Mouse (Mus musculus): ENCODE measurements around the gene Gsk3b. TPM values are rescaled to one million over a fixed set of nuclear protein-coding genes. Genes with fewer than 3 reads are reported as not detected.

The Gsk3b gene
- polyA plus RNA-seq, 1 experiment from 2014 or later: 37.2 TPM

DNA sequence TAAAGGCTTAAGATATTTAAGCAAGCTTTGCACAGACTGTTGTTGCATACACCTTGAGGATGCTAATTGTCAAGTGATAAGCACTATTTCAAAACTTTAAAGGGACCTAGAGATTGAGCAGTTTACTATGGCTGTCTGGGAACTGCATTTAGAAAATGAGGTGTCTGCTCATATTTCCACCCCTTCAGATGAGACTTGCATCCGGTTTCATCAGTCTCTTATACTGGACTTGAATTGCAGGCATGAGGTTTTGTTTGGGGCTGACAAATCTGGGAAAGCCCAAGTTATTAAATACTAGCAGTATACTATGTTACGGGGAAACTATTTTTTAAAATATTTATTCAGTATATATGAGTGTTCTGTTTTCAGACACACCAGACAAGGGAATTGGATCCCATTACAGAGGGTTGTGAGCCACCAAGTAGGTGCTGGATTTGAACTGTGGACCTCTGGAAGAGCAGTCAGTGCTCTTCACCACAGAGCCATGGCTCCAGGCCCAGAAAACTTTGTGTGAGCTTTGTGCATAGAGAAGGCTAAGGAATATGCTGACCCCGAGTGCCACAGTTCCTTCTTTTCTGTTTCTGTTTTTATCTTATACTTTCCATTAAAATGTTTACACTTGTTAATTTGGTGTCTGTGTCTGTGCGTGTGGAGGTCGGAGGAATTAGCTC lies 6.5 kb downstream of the Gsk3b start:
- Histone ChIP-seq H3K4me2 (ENCODE audit: low read depth, low read length) (no peak overlapping the region), H3K9ac (ENCODE audit: low read length) (no peak overlapping the region)

DNA sequence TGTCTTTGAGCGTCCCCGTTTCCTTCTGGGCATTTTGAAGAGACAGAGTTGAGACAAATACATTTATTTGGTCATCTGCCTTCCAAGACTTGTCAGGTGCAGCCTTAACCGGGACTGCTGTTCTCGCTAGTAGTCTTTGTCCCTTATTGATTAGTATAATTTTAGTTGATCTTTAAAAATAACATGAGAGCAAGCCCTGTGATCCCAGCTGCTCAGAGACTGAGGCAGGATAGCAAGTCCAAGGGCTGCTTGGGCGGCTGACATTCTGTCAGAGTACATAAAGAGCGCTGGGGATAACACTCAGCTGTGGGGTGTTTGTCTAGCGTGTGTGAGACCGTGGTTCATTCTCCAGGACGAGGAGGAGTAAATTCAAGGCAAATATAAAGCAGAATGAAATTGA lies 8.7 kb downstream of the Gsk3b start:
- WGBS: 76% methylated on average over 9 of the region's 9 CpGs
- no peak overlapping the region for H3K4me3 ChIP-seq (ENCODE audit: low read length)
- peaks cover 5% of the 10 kb centered on the region; the same call in 1 of the 2 replicates for H3K9me3 ChIP-seq (replicated peaks; ENCODE audit: control insufficient read depth, low read length)
- H3K4me1 ChIP-seq (ENCODE audit: control insufficient read depth, insufficient read depth, low read length): peaks cover 29% of the 10 kb centered on the region
- H3K27me3 ChIP-seq (ENCODE audit: control insufficient read depth, insufficient read depth, low read length): no peaks in the 10 kb centered on the region
- no peak overlapping the region for H3K27ac ChIP-seq (ENCODE audit: low read length)
- H3K9ac ChIP-seq (ENCODE audit: low read length): no peak overlapping the region
- H3K4me2 ChIP-seq (ENCODE audit: low read depth, low read length): no peak overlapping the region
- peaks cover 7% of the 10 kb centered on the region for H3K36me3 ChIP-seq (ENCODE audit: control insufficient read depth, insufficient read depth)
- ATAC-seq (replicated peaks; ENCODE audit: extremely low read depth, insufficient read depth, low FRiP score): no peak

More for the DNA sequence above, 6.5 kb downstream of the Gsk3b start:
- Histone ChIP-seq H3K4me1 (ENCODE audit: control insufficient read depth, insufficient read depth, low read length) (peaks cover 29% of the 10 kb centered on the region), H3K27me3 (ENCODE audit: control insufficient read depth, insufficient read depth, low read length) (no peaks in the 10 kb centered on the region), H3K4me3 (ENCODE audit: low read length) (no peak overlapping the region), H3K9me3 (replicated peaks; ENCODE audit: control insufficient read depth, low read length) (peaks cover 4% of the 10 kb centered on the region; the same call in 1 of the 2 replicates), H3K27ac (ENCODE audit: low read length) (no peak overlapping the region), H3K36me3 (ENCODE audit: control insufficient read depth, insufficient read depth) (peaks cover 6% of the 10 kb centered on the region)
- ATAC-seq (replicated peaks; ENCODE audit: extremely low read depth, insufficient read depth, low FRiP score): no peak
- WGBS: 62% methylated on average over 5 of the region's 5 CpGs

DNA sequence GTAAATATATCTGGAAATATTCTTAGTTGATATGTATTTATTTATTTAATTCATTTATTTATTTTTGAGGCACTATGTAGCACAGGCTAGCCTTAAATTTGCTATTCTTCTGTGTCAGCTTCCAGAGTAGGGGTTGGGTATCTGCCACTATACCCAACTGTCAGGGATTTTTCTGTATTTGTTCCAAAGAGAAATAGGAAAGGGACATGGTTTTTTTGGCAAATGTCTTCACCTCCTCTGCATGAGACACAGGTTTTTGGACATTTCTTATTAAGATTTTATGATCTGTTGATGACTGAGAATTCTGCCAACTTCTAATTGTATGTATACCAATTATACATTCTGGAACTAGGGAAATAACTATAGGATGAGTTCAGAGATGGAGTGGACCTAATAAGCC lies 10.5 kb downstream of the Gsk3b start:
- H3K27ac ChIP-seq (ENCODE audit: low read length): no peak overlapping the region
- H3K9me3 ChIP-seq (replicated peaks; ENCODE audit: control insufficient read depth, low read length): peaks cover 5% of the 10 kb centered on the region; the same call in 1 of the 2 replicates
- H3K4me1 ChIP-seq (ENCODE audit: control insufficient read depth, insufficient read depth, low read length): peaks cover 15% of the 10 kb centered on the region

DNA sequence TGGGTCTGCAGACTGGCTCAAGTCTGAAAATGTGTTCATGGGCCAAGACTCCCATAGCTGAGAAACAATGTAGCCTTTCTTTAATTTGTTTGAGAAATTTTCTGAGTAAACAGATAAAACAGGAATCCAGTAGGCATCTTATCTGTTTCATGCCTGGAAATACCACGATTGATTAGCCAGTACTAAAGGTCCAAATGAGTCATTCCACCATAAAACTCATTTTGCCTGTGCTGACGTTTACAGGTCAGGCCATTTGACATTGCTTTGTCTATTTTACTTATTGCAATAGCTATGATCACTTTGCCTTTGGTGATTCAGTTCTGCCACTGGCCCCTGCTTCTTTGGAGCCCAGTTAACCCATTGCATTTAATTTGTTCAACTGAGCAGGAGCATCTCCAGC lies 11.8 kb downstream of the Gsk3b start:
- Histone ChIP-seq H3K27me3 (ENCODE audit: control insufficient read depth, insufficient read depth, low read length) (no peaks in the 10 kb centered on the region), H3K4me3 (ENCODE audit: low read length) (no peak overlapping the region), H3K4me1 (ENCODE audit: control insufficient read depth, insufficient read depth, low read length) (peaks cover 9% of the 10 kb centered on the region), H3K4me2 (ENCODE audit: low read depth, low read length) (no peak overlapping the region), H3K27ac (ENCODE audit: low read length) (no peak overlapping the region), H3K36me3 (ENCODE audit: control insufficient read depth, insufficient read depth) (peaks cover 7% of the 10 kb centered on the region), H3K9ac (ENCODE audit: low read length) (no peak overlapping the region), H3K9me3 (replicated peaks; ENCODE audit: control insufficient read depth, low read length) (peaks cover 5% of the 10 kb centered on the region; the same call in 1 of the 2 replicates)
- no peak for ATAC-seq (replicated peaks; ENCODE audit: extremely low read depth, insufficient read depth, low FRiP score)
- WGBS: 63% methylated on average over 2 of the region's 2 CpGs

More for the DNA sequence above, 10.5 kb downstream of the Gsk3b start:
- H3K9ac ChIP-seq (ENCODE audit: low read length): no peak overlapping the region
- no peak for ATAC-seq (replicated peaks; ENCODE audit: extremely low read depth, insufficient read depth, low FRiP score)
- peaks cover 7% of the 10 kb centered on the region for H3K36me3 ChIP-seq (ENCODE audit: control insufficient read depth, insufficient read depth)
- H3K4me3 ChIP-seq (ENCODE audit: low read length): no peak overlapping the region
- no peak overlapping the region for H3K4me2 ChIP-seq (ENCODE audit: low read depth, low read length)
- H3K27me3 ChIP-seq (ENCODE audit: control insufficient read depth, insufficient read depth, low read length): no peaks in the 10 kb centered on the region

DNA sequence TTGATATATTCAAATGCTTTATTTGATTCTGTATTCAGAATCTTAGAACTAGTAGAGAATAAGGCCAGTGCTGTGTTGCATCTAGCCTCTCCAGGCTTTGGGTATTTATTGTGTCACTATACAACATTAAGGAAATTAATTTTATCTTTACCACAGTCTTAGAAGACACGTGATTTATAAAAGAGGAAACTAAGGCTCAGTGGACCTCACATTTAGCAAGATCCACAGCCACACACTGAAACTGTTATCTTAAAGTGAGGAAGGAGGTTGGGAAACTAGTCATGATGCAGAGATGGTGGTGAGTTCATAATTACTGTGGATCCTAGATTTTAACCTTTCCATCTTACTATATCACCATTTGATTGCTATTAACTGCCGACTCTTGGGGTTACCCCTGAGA lies 16.7 kb downstream of the Gsk3b start:
- Histone ChIP-seq H3K36me3 (ENCODE audit: control insufficient read depth, insufficient read depth) (peaks cover 3% of the 10 kb centered on the region), H3K9me3 (replicated peaks; ENCODE audit: control insufficient read depth, low read length) (no peaks in the 10 kb centered on the region), H3K4me3 (ENCODE audit: low read length) (no peak overlapping the region), H3K4me2 (ENCODE audit: low read depth, low read length) (no peak overlapping the region), H3K4me1 (ENCODE audit: control insufficient read depth, insufficient read depth, low read length) (peaks cover 24% of the 10 kb centered on the region), H3K27ac (ENCODE audit: low read length) (no peak overlapping the region), H3K27me3 (ENCODE audit: control insufficient read depth, insufficient read depth, low read length) (no peaks in the 10 kb centered on the region), H3K9ac (ENCODE audit: low read length) (no peak overlapping the region)
- ATAC-seq (replicated peaks; ENCODE audit: extremely low read depth, insufficient read depth, low FRiP score): no peak
- WGBS: 56% methylated on average over 2 of the region's 2 CpGs

DNA sequence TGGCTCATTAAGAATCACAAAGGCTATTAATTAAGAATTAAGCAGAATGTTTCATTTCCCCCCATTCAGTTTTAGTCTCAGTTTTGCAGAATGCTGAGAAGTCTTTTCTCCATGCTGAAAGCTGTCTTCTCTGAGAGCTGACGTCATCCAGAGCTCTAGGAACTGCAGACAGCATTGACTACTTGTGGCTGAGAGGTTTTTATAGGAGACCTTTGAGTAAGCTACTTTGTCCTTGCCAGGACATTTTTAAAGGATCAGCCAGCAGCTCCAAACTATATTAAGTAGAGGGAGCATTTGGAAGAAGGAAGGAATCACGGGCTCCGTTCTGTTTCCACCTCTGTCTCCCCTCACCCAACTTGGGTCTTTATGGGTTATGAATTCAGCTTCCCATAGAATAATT lies 17.7 kb downstream of the Gsk3b start:
- Histone ChIP-seq H3K36me3 (ENCODE audit: control insufficient read depth, insufficient read depth) (peaks cover 3% of the 10 kb centered on the region; the same call in 1 of the 2 replicates), H3K4me2 (ENCODE audit: low read depth, low read length) (no peak overlapping the region), H3K9ac (ENCODE audit: low read length) (no peak overlapping the region), H3K4me3 (ENCODE audit: low read length) (no peak overlapping the region), H3K27me3 (ENCODE audit: control insufficient read depth, insufficient read depth, low read length) (no peaks in the 10 kb centered on the region), H3K4me1 (ENCODE audit: control insufficient read depth, insufficient read depth, low read length) (peaks cover 24% of the 10 kb centered on the region), H3K9me3 (replicated peaks; ENCODE audit: control insufficient read depth, low read length) (no peaks in the 10 kb centered on the region), H3K27ac (ENCODE audit: low read length) (peak overlapping the region; percentile 66)
- WGBS: 44% methylated on average over 3 of the region's 3 CpGs
- no peak for ATAC-seq (replicated peaks; ENCODE audit: extremely low read depth, insufficient read depth, low FRiP score)

DNA sequence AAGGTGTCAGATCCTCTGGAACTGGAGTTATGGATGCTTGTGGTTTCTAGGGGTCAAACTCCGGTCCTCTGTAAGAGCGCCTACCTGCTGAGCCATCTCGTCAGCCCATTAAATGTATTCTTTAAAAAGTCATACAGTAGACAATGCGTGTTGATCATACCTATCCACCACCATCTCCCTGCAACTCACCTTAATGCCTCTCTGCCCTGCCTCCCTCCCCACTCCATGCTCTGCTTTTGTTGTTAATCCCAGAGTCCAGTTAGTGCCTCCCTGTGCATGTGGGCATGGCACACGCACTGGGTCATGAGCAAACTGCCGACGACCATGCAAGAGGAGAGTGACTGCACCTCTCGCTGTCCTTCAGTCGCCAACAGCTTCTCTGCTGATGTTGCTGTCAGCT lies 21.2 kb downstream of the Gsk3b start:
- Histone ChIP-seq H3K4me1 (ENCODE audit: control insufficient read depth, insufficient read depth, low read length) (peaks cover 42% of the 10 kb centered on the region), H3K4me2 (ENCODE audit: low read depth, low read length) (no peak overlapping the region), H3K36me3 (ENCODE audit: control insufficient read depth, insufficient read depth) (peaks cover 3% of the 10 kb centered on the region; the same call in 1 of the 2 replicates), H3K9ac (ENCODE audit: low read length) (no peak overlapping the region), H3K9me3 (replicated peaks; ENCODE audit: control insufficient read depth, low read length) (no peaks in the 10 kb centered on the region), H3K27me3 (ENCODE audit: control insufficient read depth, insufficient read depth, low read length) (no peaks in the 10 kb centered on the region), H3K4me3 (ENCODE audit: low read length) (no peak overlapping the region), H3K27ac (ENCODE audit: low read length) (no peak overlapping the region)
- no peak for ATAC-seq (replicated peaks; ENCODE audit: extremely low read depth, insufficient read depth, low FRiP score)
- 70% methylated on average over 9 of the region's 9 CpGs for WGBS

DNA sequence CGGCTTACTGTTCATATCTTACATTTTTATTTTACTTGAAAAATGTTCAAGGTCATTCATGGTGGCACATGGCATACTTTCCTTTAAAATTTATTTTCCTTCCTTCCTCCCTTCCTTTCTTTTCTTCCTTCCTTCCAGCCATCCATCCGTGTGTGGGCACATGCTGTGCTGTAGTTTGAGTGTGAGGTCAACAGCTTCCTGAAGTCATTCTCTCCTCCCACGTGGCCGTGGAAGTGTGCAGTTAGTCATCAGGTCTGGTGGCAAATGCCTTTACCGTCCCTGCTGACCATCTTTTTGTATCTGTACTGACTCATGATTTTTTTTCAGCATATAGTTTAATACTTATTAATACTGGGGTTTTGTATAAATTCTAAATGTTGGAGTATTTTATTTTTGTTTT lies 21.8 kb downstream of the Gsk3b start:
- Histone ChIP-seq H3K4me2 (ENCODE audit: low read depth, low read length) (no peak overlapping the region), H3K4me1 (ENCODE audit: control insufficient read depth, insufficient read depth, low read length) (peaks cover 42% of the 10 kb centered on the region), H3K4me3 (ENCODE audit: low read length) (no peak overlapping the region), H3K9me3 (replicated peaks; ENCODE audit: control insufficient read depth, low read length) (no peaks in the 10 kb centered on the region), H3K9ac (ENCODE audit: low read length) (no peak overlapping the region), H3K27me3 (ENCODE audit: control insufficient read depth, insufficient read depth, low read length) (no peaks in the 10 kb centered on the region), H3K36me3 (ENCODE audit: control insufficient read depth, insufficient read depth) (peaks cover 3% of the 10 kb centered on the region; the same call in 1 of the 2 replicates), H3K27ac (ENCODE audit: low read length) (no peak overlapping the region)
- ATAC-seq (replicated peaks; ENCODE audit: extremely low read depth, insufficient read depth, low FRiP score): no peak
- 15% methylated on average over 5 of the region's 5 CpGs for WGBS

DNA sequence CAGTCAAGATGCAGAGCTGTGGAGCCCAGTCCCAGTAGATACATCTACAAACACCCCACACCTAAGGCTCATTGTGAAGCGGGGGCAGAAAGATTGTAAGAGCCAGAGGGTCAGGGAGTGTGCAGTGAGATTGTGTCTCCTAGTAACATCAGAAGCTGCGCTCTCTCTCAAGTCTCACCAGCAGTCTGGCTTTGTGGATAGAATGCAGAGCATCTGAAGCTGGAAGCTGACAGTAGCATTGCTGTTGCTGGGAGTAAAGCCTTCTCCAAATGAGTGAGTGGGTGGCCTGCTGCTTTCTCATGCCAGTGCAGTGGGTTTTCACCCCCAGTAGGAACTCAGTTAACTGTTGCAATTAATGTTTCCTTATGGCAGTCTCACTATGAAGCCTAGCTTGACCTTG lies 25.3 kb downstream of the Gsk3b start:
- Histone ChIP-seq H3K4me3 (ENCODE audit: low read length) (no peak overlapping the region), H3K4me2 (ENCODE audit: low read depth, low read length) (0 out of 2 replicates have a peak overlapping the region, but pooled peaks have one; percentile 6), H3K36me3 (ENCODE audit: control insufficient read depth, insufficient read depth) (no peaks in the 10 kb centered on the region), H3K4me1 (ENCODE audit: control insufficient read depth, insufficient read depth, low read length) (peaks cover 44% of the 10 kb centered on the region), H3K27me3 (ENCODE audit: control insufficient read depth, insufficient read depth, low read length) (no peaks in the 10 kb centered on the region), H3K27ac (ENCODE audit: low read length) (peak overlapping the region; percentile 56), H3K9ac (ENCODE audit: low read length) (no peak overlapping the region), H3K9me3 (replicated peaks; ENCODE audit: control insufficient read depth, low read length) (no peaks in the 10 kb centered on the region)
- peak; percentile 45; the same call in 1 of the 2 replicates for ATAC-seq (replicated peaks; ENCODE audit: extremely low read depth, insufficient read depth, low FRiP score)
- 42% methylated on average over 2 of the region's 2 CpGs for WGBS

Data from heart, embryonic 16.5 days (tissue).